Mouse (Mus musculus) thymus, adult 2 months (tissue): ENCODE data around the gene Bend3.

Source experiments
- CTCF ChIP-seq: fragments of 200-500 bp; IDR thresholded peaks from 2 replicates; pipeline ENCODE4 v1.5.1; 2012; ENCODE audit warnings: mild to moderate bottlenecking, control low read depth, low read length, moderate library complexity, borderline replicate concordance; ENCODE audit not compliant: control insufficient read depth, poor library complexity, insufficient read depth; ENCODE audit errors: extremely low read depth
- POLR2A ChIP-seq: fragments of 200-500 bp; IDR thresholded peaks from 2 replicates; pipeline ENCODE4 v1.6.1; 2012; ENCODE audit warnings: mild to moderate bottlenecking, low read length, control low read depth, moderate library complexity; ENCODE audit not compliant: control insufficient read depth, poor library complexity, insufficient read depth; ENCODE audit errors: extremely low read depth

GRCm38 (mm10) chr10:43477865-43478681 is 558 bp upstream of the Bend3 start:
- TF ChIP-seq POLR2A: no peak
- TF ChIP-seq CTCF: no peak
